Mouse (Mus musculus): ENCODE data around the gene Tbr1. TPM values are rescaled to one million over a fixed set of nuclear protein-coding genes. Genes with fewer than 3 reads are reported as not detected.

Gene Tbr1
- 0.05 TPM in 1 of 2 replicates, not detected in the other for polyA plus RNA-seq (2015; fragmentation: Nextera tagmentation; extraction: Ambion mirVana)

GRCm38 (mm10) chr2:61802656-61803251, at the start of gene Tbr1:
Gene Tbr1, plus strand, starts transcription at chr2:61802930.

Small RNA genes lying within 50 kb of the gene (microRNA-seq; reads per million reads assigned to microRNA genes)
- not detected for gene Gm22403

Other genes starting within 250 kb of the Tbr1 start
- 21.7 and 26.7 TPM in 2 replicates for gene Tank, start 224.3 kb upstream of the Tbr1 start, polyA plus RNA-seq (2015; fragmentation: Nextera tagmentation; extraction: Ambion mirVana)
- gene Psmd14, start 91.2 kb upstream of the Tbr1 start, polyA plus RNA-seq (2015; fragmentation: Nextera tagmentation; extraction: Ambion mirVana) = 115 and 124 TPM in 2 replicates
- gene Slc4a10, start 243.5 kb downstream of the Tbr1 start, polyA plus RNA-seq (2015; fragmentation: Nextera tagmentation; extraction: Ambion mirVana) = 0.06 and 0.11 TPM in 2 replicates

Measured in urinary bladder, postnatal 0 days (tissue).